Mouse (Mus musculus) splenic B cell, adult 2 months (primary cell): ENCODE measurements around the gene C87436.

ENCODE experiments used
- DNase-seq: peaks from one replicate; pipeline ENCODE4 v3.0.0-alpha.2; 2011; ENCODE audit warnings: low read depth, low spot score
- H3K27me3 ChIP-seq: 2 replicates; pipeline ENCODE4 v1.6.1; 2012; ENCODE audit warnings: mild to moderate bottlenecking, low read length, moderate library complexity, mixed read lengths; ENCODE audit not compliant: control insufficient read depth, poor library complexity, insufficient read depth, severe bottlenecking
- H3K36me3 ChIP-seq: 2 replicates; pipeline ENCODE4 v1.6.1; 2012; ENCODE audit warnings: mild to moderate bottlenecking, low read length, moderate library complexity, mixed read lengths; ENCODE audit not compliant: control insufficient read depth, poor library complexity, insufficient read depth, severe bottlenecking

The C87436 gene

DNA sequence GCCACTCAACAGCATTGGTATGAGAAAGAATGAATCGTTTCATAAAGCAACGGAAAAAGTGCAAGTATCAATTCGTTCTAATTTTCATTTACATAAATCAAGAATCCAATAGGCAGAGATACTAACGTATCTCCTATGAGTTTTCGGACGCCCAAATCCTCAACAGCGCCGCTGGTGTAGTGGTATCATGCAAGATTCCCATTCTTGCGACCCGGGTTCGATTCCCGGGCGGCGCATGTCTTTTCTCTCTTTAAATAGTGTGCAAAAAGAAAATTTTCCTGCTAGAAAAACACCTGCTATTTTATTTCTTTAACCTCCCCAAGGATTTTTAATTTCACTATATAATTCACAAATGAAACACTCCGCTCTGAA lies 34.5 kb upstream of the C87436 start:
- peak; percentile 87 for DNase-seq
- Histone ChIP-seq H3K36me3 (no peaks in the 10 kb centered on the region), H3K27me3 (no peaks in the 10 kb centered on the region)

DNA sequence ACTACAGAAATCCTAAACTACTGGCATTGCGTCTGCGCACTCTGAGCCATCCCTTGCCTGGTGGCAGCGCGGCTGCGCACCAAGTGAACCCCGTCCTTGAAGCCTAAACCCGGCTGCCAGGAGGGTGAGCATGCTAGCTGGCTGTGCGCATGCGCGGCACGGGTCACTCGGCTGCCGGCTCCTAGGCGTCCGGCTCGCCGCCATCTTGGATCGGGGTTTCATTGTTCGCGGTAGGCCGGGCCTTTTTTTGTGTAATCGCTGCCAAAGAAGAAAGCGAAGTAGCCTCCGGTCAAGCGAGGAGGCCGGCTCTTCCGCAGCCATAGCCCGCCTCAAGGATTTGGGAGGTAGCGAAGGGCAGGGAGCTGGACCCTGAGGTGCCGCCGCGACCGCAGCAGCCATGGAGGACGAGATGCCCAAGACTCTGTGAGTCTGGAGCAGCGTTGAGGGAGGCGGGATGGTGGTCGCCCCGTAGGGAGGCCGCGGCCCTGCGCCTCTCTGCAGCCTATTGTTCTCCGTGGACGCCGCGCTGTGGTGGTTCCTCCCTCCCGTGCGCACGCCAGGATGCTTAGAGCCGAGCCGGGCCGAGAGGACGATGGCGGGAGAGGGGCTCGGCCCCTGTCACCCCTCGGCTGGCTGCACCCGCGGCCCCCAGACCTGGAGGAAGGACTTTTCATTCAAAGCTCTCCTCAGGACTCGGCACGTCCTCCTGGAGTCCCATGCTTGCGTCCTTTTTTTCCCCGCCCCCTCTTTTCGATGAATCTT lies 33.9 kb upstream of the C87436 start, which contains the start of gene Tia1:
Tia1 (plus strand) TSS at position 120 of the 762 bp plus-strand sequence.
- Histone ChIP-seq H3K27me3 (no peaks in the 10 kb centered on the region), H3K36me3 (no peaks in the 10 kb centered on the region)
- peak; percentile 98 for DNase-seq

DNA sequence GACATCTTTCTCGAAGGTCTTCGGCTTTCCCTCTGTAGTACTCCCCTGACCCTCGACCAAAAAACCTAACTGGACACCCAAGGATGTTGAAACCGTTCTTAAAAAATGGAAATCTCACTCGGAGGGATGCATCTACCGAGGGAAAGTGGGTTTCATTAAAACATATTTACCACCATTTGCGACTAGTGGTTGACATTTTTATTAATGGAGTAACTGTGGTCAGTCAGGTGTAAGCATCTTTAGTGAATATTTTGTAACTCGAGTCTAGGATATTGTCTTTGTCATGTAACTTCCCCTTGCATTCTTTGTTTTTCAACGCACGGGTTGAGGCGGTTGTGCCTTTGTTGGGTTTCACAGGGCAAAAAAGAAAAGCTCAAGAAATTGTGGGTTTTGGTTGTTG lies 33.2 kb upstream of the C87436 start:
- DNase-seq: peak; percentile 25
- no peaks in the 10 kb centered on the region for H3K36me3 ChIP-seq
- H3K27me3 ChIP-seq: no peaks in the 10 kb centered on the region

DNA sequence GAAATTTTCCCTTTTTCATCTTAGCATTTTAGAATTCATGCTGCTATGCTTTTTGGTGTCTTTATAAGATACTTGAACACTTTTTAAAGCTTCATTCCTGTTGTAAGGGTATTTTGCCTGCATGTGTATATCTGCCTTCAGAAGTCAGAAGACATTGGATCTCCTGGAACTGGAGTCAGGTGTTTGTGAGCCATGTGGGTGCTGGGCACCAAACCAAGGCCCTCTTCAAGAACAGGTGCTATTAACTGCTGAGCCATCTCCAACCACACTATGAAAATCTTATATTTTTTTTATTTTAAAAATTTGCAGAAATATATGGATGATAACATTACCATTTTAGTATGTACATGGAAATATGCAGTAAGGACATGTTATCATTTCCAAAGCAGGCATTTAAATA lies 31.9 kb upstream of the C87436 start:
- Histone ChIP-seq H3K27me3 (no peaks in the 10 kb centered on the region), H3K36me3 (no peaks in the 10 kb centered on the region)
- DNase-seq: no peak

DNA sequence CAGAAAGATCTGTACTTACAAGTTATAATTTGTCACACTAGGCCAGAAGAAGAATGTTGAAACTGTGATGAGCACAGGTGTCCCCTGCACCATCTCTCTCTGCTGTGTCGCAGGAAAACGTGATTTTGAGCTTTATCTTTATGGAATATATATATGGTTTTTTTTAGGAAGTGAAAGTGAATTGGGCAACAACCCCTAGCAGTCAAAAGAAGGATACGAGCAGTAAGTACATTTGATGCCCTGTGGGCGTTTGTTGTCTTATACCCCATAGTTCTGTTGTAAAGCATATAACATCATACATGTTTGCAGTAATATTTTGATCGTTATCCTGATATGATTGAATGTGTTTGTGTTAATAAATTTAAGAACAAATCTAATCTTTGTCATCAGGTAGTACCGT lies 19.5 kb upstream of the C87436 start:
- DNase-seq: peak; percentile 21
- Histone ChIP-seq H3K36me3 (peaks cover 14% of the 10 kb centered on the region), H3K27me3 (no peaks in the 10 kb centered on the region)

DNA sequence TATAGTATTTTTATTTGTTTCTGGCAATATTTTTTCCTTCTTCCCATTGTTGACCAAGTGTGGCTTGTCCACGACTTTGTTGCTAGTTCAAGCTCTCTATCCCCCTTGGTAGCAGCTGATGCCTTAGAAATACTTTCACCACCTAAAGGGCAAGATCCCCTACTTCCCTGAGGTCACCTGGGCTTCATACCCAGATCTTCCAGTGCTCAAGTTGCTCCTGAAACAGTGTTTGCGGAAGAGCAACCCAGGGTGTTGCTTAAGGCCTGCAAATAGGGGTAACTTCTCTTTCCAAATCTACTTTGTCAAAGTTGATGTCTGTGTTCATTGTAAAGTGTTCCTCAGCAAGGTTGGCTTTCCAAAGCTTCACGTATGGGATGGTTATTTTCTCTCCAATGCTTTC lies 18.9 kb upstream of the C87436 start:
- no peaks in the 10 kb centered on the region for H3K27me3 ChIP-seq
- peaks cover 14% of the 10 kb centered on the region for H3K36me3 ChIP-seq
- no peak for DNase-seq

DNA sequence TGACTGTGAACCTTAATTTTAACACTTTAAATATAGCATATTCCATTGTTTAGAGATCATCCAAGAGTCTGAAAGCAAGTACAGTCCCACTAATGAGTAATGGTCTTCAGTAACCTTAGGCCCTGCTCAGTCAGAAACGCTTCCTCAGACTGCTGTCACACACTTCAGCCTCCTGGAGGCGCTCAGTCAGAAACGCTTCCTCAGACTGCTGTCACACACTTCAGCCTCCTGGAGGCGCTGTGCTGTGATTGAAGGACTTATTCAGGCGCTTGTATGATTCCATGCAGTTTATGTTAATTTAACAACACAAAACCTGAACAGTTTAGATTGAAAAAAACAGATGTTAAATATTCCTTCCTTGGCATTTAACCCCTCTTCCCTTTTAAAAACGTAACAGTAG lies 17.7 kb upstream of the C87436 start:
- DNase-seq: peak; percentile 61
- Histone ChIP-seq H3K36me3 (peaks cover 16% of the 10 kb centered on the region), H3K27me3 (no peaks in the 10 kb centered on the region)

DNA sequence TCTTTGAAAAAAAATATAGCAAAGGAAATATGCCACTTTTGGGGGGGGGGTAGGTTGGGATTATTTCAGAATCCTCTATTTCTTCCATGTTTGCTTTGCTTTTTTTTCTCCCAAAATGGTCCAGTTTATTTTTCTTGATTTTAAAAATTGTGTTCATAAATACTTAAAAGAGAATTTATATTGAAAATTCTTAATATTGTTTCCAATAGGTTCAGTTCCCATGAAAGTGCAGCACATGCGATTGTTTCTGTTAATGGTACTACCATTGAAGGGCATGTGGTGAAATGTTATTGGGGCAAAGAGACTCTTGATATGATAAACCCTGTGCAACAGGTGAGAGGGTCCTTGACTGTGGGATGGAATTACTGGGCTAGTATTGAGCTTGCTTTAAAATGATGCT lies 11.8 kb upstream of the C87436 start, which contains the start of gene Gm44790:
Gm44790 (plus strand) TSS at position 301 of the 400 bp plus-strand sequence.
- no peaks in the 10 kb centered on the region for H3K27me3 ChIP-seq
- no peak for DNase-seq
- H3K36me3 ChIP-seq: peaks cover 14% of the 10 kb centered on the region

DNA sequence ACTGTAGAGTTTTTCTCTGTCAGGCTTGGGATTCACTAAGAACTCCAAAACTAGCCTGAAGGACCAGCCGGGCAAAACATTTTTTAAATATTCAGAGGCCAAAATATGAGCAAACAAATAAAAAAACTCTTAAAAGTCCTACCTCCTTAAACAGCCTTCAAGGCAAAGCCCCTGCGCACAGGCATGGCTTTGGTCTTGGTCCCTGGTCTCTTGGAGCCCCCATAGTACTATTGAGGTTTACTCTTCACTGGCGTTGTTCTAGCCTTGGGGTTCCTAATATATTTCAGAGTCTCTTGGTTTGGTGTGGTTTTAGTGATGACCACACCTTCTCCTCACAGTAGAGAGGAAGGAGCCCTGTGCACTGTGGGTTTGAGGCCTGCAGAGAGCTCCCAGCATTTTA lies 6.6 kb upstream of the C87436 start:
- no peaks in the 10 kb centered on the region for H3K27me3 ChIP-seq
- peaks cover 10% of the 10 kb centered on the region; the same call in 1 of the 2 replicates for H3K36me3 ChIP-seq
- DNase-seq: no peak

DNA sequence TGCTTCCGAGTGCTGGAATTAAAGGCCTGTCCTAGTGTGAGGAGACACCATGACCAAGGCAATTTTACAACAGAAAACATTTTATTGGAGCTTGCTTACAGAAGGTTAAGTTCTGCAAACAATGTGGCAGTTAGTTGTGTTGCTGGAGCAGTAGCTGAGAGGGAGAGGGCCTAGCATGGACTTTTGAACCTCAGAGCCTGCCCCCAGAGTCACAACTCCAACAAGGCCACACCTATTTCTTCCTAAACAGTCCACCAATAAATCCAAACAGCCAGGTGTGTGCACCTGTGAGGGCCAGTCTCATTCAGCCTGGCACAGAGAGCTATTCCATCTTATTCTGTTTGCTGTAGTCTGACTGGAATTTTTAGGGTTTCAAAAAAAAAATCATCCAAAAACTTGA lies 4.5 kb upstream of the C87436 start:
- no peak for DNase-seq
- Histone ChIP-seq H3K27me3 (no peaks in the 10 kb centered on the region), H3K36me3 (peaks cover 7% of the 10 kb centered on the region; the same call in 1 of the 2 replicates)

DNA sequence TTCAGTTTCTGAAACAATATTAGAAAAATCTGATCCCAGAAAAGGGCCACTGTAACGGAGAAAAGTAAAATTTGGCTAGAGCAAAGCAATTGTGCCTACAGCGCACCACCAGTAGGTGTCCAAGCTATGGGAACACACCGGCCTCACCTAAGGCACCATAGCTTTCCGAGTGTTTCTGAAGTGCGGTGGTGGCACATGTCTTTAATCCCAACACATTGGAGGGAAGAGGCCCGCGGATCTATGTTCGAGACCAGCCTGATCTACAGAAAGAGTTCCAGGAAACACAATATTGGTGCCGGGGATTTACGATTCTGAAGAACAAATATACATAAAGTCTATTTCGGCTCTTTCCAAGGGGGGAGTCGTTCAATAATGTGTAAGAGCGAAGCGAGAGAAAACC lies 463 bp upstream of the C87436 start:
- Histone ChIP-seq H3K36me3 (no peaks in the 10 kb centered on the region), H3K27me3 (no peaks in the 10 kb centered on the region)
- DNase-seq: peak; percentile 74

DNA sequence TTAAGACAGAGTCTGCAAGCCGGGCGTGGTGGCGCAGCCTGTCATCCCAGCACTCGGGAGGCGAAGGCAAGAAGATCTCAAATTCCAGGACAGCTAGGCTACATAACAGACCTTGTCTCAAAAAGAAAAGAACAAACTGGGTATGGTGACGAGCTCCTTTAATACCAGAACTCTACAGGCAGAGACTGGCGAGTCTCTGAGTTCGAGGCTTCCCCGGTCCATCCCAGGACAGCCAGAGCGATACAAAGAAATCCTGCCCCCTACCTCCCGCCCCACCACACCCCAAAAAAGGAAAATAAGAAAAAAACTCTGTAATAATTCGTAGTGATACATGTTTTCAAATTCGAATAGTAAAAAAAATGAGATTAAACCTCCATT lies 934 bp downstream of the C87436 start:
- H3K27me3 ChIP-seq: no peaks in the 10 kb centered on the region
- H3K36me3 ChIP-seq: no peaks in the 10 kb centered on the region
- no peak for DNase-seq

DNA sequence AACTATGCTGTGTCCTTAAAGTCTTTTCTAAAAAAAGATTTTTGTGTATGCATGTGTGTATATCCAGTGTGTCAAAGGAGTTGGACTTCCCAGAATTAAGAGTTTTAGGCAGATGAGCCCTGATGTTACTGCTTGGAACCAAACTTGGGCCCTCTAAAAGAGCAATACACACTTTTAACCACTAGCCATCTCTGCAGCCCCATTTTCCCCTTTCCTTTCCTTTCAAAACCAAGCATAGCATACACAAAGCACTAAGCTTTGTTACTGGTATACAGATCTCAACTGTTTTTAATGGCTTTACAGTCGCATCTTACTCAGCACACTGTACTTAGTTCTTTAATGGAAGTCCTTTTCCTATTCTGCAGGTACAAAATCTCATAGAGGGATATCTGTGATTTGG lies 1.4 kb downstream of the C87436 start:
- H3K36me3 ChIP-seq: no peaks in the 10 kb centered on the region; the same call in 1 of the 2 replicates
- no peaks in the 10 kb centered on the region for H3K27me3 ChIP-seq
- DNase-seq: peak; percentile 5

DNA sequence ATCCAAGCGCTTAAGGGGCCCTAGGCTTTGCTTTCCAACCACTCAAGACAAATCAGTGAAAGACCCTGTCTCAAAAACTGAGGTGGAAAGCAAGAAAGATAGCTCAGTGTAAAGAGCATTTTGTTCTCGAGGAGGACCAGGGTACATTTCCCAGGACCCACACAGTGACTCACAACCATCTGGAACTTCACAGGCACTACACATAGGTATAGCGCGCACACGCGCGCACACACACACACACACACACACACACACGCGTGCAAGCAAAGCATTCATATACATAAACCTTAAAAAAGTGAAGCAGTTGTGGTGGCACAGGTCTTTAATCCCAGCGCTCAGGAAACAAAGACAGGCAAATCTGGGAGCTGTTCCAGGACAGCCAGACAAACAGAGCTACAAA lies 3.4 kb downstream of the C87436 start:
- no peak for DNase-seq
- Histone ChIP-seq H3K36me3 (no peaks in the 10 kb centered on the region; the same call in 1 of the 2 replicates), H3K27me3 (no peaks in the 10 kb centered on the region)

DNA sequence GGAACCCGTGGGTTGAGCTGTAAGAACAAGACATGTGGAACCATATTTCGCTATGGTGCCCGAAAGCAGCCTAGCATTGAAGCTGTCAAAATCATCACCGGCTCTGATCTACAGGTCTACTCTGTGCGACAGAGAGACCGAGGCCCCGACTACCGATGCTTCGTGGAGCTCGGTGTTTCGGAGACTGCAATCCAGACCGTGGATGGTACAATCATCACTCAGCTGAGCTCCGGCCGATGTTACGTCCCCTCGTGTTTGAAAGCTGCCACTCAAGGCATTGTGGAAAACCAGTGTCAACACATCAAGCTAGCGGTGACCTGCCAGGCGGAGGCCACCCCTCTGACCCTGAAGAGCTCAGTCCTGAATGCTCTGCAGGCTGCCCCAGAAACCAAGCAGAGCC lies 7.4 kb downstream of the C87436 start:
- no peaks in the 10 kb centered on the region for H3K27me3 ChIP-seq
- no peak for DNase-seq
- H3K36me3 ChIP-seq: peaks cover 2% of the 10 kb centered on the region; the same call in 1 of the 2 replicates
